8 mouse cellular contexts compared by ENCODE assay signal in the genomic region with DNA sequence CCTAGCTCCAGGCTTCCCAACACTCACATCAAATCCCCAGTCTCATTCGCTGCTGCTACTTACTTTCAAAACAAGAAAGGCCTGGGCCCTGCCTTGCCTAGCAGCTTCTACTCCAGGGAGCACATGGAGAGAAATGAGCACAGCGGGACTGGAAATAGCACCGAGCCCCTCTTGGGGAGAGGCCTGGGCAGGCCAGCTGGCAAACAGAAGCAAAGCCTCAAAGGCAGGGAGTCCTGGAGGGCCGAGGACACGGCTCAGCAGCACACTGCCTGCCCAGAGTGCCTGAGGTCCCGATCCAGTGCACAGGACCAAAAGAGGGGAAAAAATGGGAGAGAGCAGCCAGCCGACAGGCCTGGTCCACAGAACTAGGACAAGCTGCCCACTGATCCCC. TPM values are rescaled to one million over a fixed set of nuclear protein-coding genes. Genes with fewer than 3 reads are reported as not detected.
A peak's percentile ranks its signal among the peaks of the same experiment; 100 is the strongest.
DNase-seq lines count a peak whose midpoint lies in the region; ATAC-seq and TF ChIP-seq lines count a peak whose summit lies in the region.

No protein-coding gene starts in this region.

- no peaks in the 10 kb centered on the region for H3K27me3 ChIP-seq in kidney, embryonic 16.5 days (ENCODE audit: insufficient read depth, low read length)
- no peaks in the 10 kb centered on the region for H3K27me3 ChIP-seq in embryonic facial prominence, embryonic 14.5 days (replicated peaks; ENCODE audit: control insufficient read depth, insufficient read depth, low read length)
- no peaks in the 10 kb centered on the region for H3K27me3 ChIP-seq in hindbrain, embryonic 11.5 days (ENCODE audit: control insufficient read depth, insufficient read depth, low read length)
- H3K27me3 ChIP-seq in myocyte (ENCODE audit: control insufficient read depth, insufficient read depth, insufficient read length), result no peaks in the 10 kb centered on the region

- H3K4me3 ChIP-seq in kidney, embryonic 16.5 days (ENCODE audit: low read length), result no peak overlapping the region
- H3K4me3 ChIP-seq in embryonic facial prominence, embryonic 14.5 days (ENCODE audit: low read depth, low read length), result no peak overlapping the region
- no peak overlapping the region for H3K4me3 ChIP-seq in hindbrain, embryonic 11.5 days (ENCODE audit: low read depth, low read length)
- H3K4me3 ChIP-seq in myocyte, result peak overlapping the region; percentile 72

- WGBS in kidney, embryonic 16.5 days, result 46% methylated on average over 7 of the region's 7 CpGs
- WGBS in embryonic facial prominence, embryonic 14.5 days, result 40% methylated on average over 5 of the region's 7 CpGs
- WGBS in hindbrain, embryonic 11.5 days, result 60% methylated on average over 7 of the region's 7 CpGs

- no peaks in the 10 kb centered on the region for H3K9me3 ChIP-seq in kidney, embryonic 16.5 days (ENCODE audit: low read length)
- no peaks in the 10 kb centered on the region for H3K9me3 ChIP-seq in embryonic facial prominence, embryonic 14.5 days (ENCODE audit: control insufficient read depth, low read length)
- H3K9me3 ChIP-seq in hindbrain, embryonic 11.5 days (ENCODE audit: control insufficient read depth, low read length), result no peaks in the 10 kb centered on the region

- H3K4me1 ChIP-seq in kidney, embryonic 16.5 days (ENCODE audit: insufficient read depth, low read length), result peaks cover 45% of the 10 kb centered on the region
- H3K4me1 ChIP-seq in embryonic facial prominence, embryonic 14.5 days (ENCODE audit: control insufficient read depth, insufficient read depth, low read length), result peaks cover 26% of the 10 kb centered on the region
- peaks cover 5% of the 10 kb centered on the region for H3K4me1 ChIP-seq in hindbrain, embryonic 11.5 days (replicated peaks; ENCODE audit: control insufficient read depth, insufficient read depth, low read length)

- peak overlapping the region; percentile 87 for H3K4me2 ChIP-seq in kidney, embryonic 16.5 days (replicated peaks; ENCODE audit: low read depth, low read length)
- H3K4me2 ChIP-seq in embryonic facial prominence, embryonic 14.5 days (ENCODE audit: low read depth, low read length), result peak overlapping the region; percentile 90
- H3K4me2 ChIP-seq in hindbrain, embryonic 11.5 days (replicated peaks; ENCODE audit: low read depth, low read length), result peak overlapping the region; percentile 7; the same call in 1 of the 2 replicates
- H3K4me2 ChIP-seq in myocyte (ENCODE audit: low read depth), result peak overlapping the region; percentile 88

- peaks cover 53% of the 10 kb centered on the region for H3K79me2 ChIP-seq in myocyte (ENCODE audit: control insufficient read depth, insufficient read depth)

- TF ChIP-seq POLR2A in myocyte (IDR thresholded peaks at IDR 0.05; ENCODE audit: insufficient read length, low read depth), result no peak

- H3K27ac ChIP-seq in kidney, embryonic 16.5 days (ENCODE audit: low read length), result peak overlapping the region; percentile 54; the same call in 1 of the 2 replicates
- H3K27ac ChIP-seq in embryonic facial prominence, embryonic 14.5 days (replicated peaks; ENCODE audit: low read depth, low read length), result peak overlapping the region; percentile 7; the same call in 1 of the 2 replicates
- H3K27ac ChIP-seq in hindbrain, embryonic 11.5 days (ENCODE audit: low read depth, low read length), result no peak overlapping the region

- peak overlapping the region; percentile 60 for H3K9ac ChIP-seq in kidney, embryonic 16.5 days (replicated peaks; ENCODE audit: low read length)
- H3K9ac ChIP-seq in embryonic facial prominence, embryonic 14.5 days (ENCODE audit: low read depth, low read length), result peak overlapping the region; percentile 41
- H3K9ac ChIP-seq in hindbrain, embryonic 11.5 days (ENCODE audit: low read depth, low read length), result peak overlapping the region; percentile 20; the same call in 1 of the 2 replicates

- no peak for DNase-seq in kidney, adult 18-20 months
- no peak for DNase-seq in embryonic facial prominence, embryonic 14.5 days (ENCODE audit: low spot score)
- no peak for DNase-seq in hindbrain, embryonic 11.5 days (ENCODE audit: low spot score)
- DNase-seq in ovary, adult 18-20 months (ENCODE audit: low spot score), result no peak
- DNase-seq in kidney, adult 11 months, result no peak
- no peak for DNase-seq in embryo, embryonic 10 days (ENCODE audit: low spot score)

- H3K36me3 ChIP-seq in kidney, embryonic 16.5 days (ENCODE audit: insufficient read depth, low read length), result no peaks in the 10 kb centered on the region
- 0 out of 2 replicates have a peak, but pooled peaks cover 5% of the 10 kb centered on the region for H3K36me3 ChIP-seq in embryonic facial prominence, embryonic 14.5 days (ENCODE audit: control insufficient read depth, insufficient read depth, low read length)
- no peaks in the 10 kb centered on the region for H3K36me3 ChIP-seq in hindbrain, embryonic 11.5 days (ENCODE audit: control insufficient read depth, insufficient read depth, low read length)
- H3K36me3 ChIP-seq in myocyte (ENCODE audit: control insufficient read depth, insufficient read depth), result no peaks in the 10 kb centered on the region

- ATAC-seq in kidney, embryonic 16.5 days (ENCODE audit: low FRiP score, low TSS enrichment), result no peak
- ATAC-seq in embryonic facial prominence, embryonic 14.5 days (ENCODE audit: low read depth), result no peak
- no peak for ATAC-seq in hindbrain, embryonic 11.5 days (ENCODE audit: low FRiP score)

- H3ac ChIP-seq in myocyte (ENCODE audit: control insufficient read depth, insufficient read length), result no peak overlapping the region

TF ChIP-seq in myocyte, 11 proteins besides CTCF, POLR2A, EP300 and RAD21:
- TF ChIP-seq POLR2AphosphoS2 (IDR thresholded peaks at IDR 0.05; ENCODE audit: insufficient read length, low read depth), result no peak
- no peak for TF ChIP-seq REST (IDR thresholded peaks at IDR 0.05; ENCODE audit: insufficient read depth, insufficient read length)
- TF ChIP-seq CEBPB (IDR thresholded peaks at IDR 0.05; ENCODE audit: insufficient read depth, poor library complexity, severe bottlenecking), result no peak
- TF ChIP-seq MYOD1 (IDR thresholded peaks at IDR 0.05; ENCODE audit: control insufficient read depth in 1 of 3, insufficient read length in 2 of 3, low read depth in 2 of 3), result no peak
- TF ChIP-seq MYOG (IDR thresholded peaks at IDR 0.05; ENCODE audit: control insufficient read depth in 1 of 3, insufficient read depth in 1 of 3, insufficient read length in 2 of 3, low read depth in 2 of 3), result no peak
- no peak for TF ChIP-seq SRF (IDR thresholded peaks at IDR 0.05; ENCODE audit: control insufficient read depth, insufficient read length, low read depth)
- TF ChIP-seq E2F4 (IDR thresholded peaks at IDR 0.05; ENCODE audit: insufficient read depth), result no peak
- no peak for TF ChIP-seq USF1 (IDR thresholded peaks at IDR 0.05; ENCODE audit: low read depth)
- TF ChIP-seq TCF3 (IDR thresholded peaks at IDR 0.05; ENCODE audit: insufficient read length, low read depth), result no peak
- TF ChIP-seq MAX (IDR thresholded peaks at IDR 0.05; ENCODE audit: low read depth), result no peak
- TF ChIP-seq TCF12 (IDR thresholded peaks at IDR 0.05; ENCODE audit: insufficient read depth, poor library complexity, severe bottlenecking), result no peak

RNA-seq across cellular contexts. Expression of gene Tmem184b, which starts 2.4 kb away (rescaled TPM):
- polyA plus RNA-seq in kidney, embryonic 16.5 days (2015; fragmentation: Nextera tagmentation; extraction: Ambion mirVana), result 75.0 and 80.5 TPM in 2 replicates
- 73.0 and 77.6 TPM in 2 replicates for polyA plus RNA-seq in embryonic facial prominence, embryonic 14.5 days (2014; fragmentation: Nextera tagmentation; extraction: Ambion mirVana)
- 32.7 and 33.5 TPM in 2 replicates for polyA plus RNA-seq in hindbrain, embryonic 11.5 days (2014; fragmentation: Nextera tagmentation; extraction: Ambion mirVana)
- polyA plus RNA-seq in myocyte (2012; fragmentation: generic; extraction: Trizol), result 110 TPM

RNA-seq across cellular contexts. Expression of gene Csnk1e, which starts 54.4 kb away (rescaled TPM):
- polyA plus RNA-seq in kidney, embryonic 16.5 days (2015; fragmentation: Nextera tagmentation; extraction: Ambion mirVana), result 66.0 and 71.5 TPM in 2 replicates
- 75.3 and 76.3 TPM in 2 replicates for polyA plus RNA-seq in embryonic facial prominence, embryonic 14.5 days (2014; fragmentation: Nextera tagmentation; extraction: Ambion mirVana)
- polyA plus RNA-seq in hindbrain, embryonic 11.5 days (2014; fragmentation: Nextera tagmentation; extraction: Ambion mirVana), result 193 and 195 TPM in 2 replicates
- polyA plus RNA-seq in myocyte (2012; fragmentation: generic; extraction: Trizol), result 116 TPM

RNA-seq across cellular contexts. Expression of gene Maff, which starts 54.5 kb away (rescaled TPM):
- polyA plus RNA-seq in kidney, embryonic 16.5 days (2015; fragmentation: Nextera tagmentation; extraction: Ambion mirVana), result 3.7 and 4.0 TPM in 2 replicates
- polyA plus RNA-seq in embryonic facial prominence, embryonic 14.5 days (2014; fragmentation: Nextera tagmentation; extraction: Ambion mirVana), result 2.6 and 2.8 TPM in 2 replicates
- 1.6 and 1.8 TPM in 2 replicates for polyA plus RNA-seq in hindbrain, embryonic 11.5 days (2014; fragmentation: Nextera tagmentation; extraction: Ambion mirVana)
- 15.6 TPM for polyA plus RNA-seq in myocyte (2012; fragmentation: generic; extraction: Trizol)

Comparison
In these comparisons a context has a peak if more than half of its experiments do, and no peak if none do; other contexts are left out.
1. H3K4me2 ChIP-seq: peak in every context shown above with its lines; median percentile 90 in embryonic facial prominence, embryonic 14.5 days; 88 in myocyte; 87 in kidney, embryonic 16.5 days; 7 in hindbrain, embryonic 11.5 days.